Mouse (Mus musculus) heart, embryonic 13.5 days (tissue): ENCODE data around the gene Insr. TPM values are rescaled to one million over a fixed set of nuclear protein-coding genes. Genes with fewer than 3 reads are reported as not detected.

Experiments used
- ATAC-seq: fragments of 200-750 bp; cut with Nextera tagmentation; 2 replicates; pipeline ENCODE4 v1.8.0; 2017; ENCODE audit warnings: moderate TSS enrichment; ENCODE audit not compliant: insufficient number of reproducible peaks, low FRiP score, low TSS enrichment; ENCODE audit errors: extremely low read depth
- H3K27ac ChIP-seq: fragments of 300-500 bp; sonication (generic); replicated peaks from 2 replicates; pipeline ENCODE4 v1.5.1; 2015; ENCODE audit warnings: moderate library complexity, mild to moderate bottlenecking, inconsistent platforms
- H3K27me3 ChIP-seq: fragments of 300-500 bp; sonication (generic); replicated peaks from 2 replicates; pipeline ENCODE4 v1.6.1; 2015; ENCODE audit warnings: mild to moderate bottlenecking, inconsistent platforms
- H3K36me3 ChIP-seq: fragments of 300-500 bp; sonication (generic); 2 replicates; pipeline ENCODE4 v1.6.1; 2015; ENCODE audit warnings: mild to moderate bottlenecking, inconsistent platforms
- H3K4me1 ChIP-seq: fragments of 300-500 bp; sonication (generic); 2 replicates; pipeline ENCODE4 v1.6.1; 2015; ENCODE audit warnings: inconsistent platforms
- H3K4me2 ChIP-seq: fragments of 300-500 bp; sonication (generic); 2 replicates; pipeline ENCODE4 v1.6.1; 2015; ENCODE audit warnings: inconsistent platforms, mild to moderate bottlenecking, moderate library complexity
- H3K4me3 ChIP-seq: fragments of 300-500 bp; sonication (generic); 2 replicates; pipeline ENCODE4 v1.5.1; 2015; ENCODE audit warnings: moderate library complexity, mild to moderate bottlenecking, inconsistent platforms
- H3K9ac ChIP-seq: fragments of 300-500 bp; sonication (generic); 2 replicates; pipeline ENCODE4 v1.6.1; 2015; ENCODE audit warnings: inconsistent platforms, mild to moderate bottlenecking, moderate library complexity
- H3K9me3 ChIP-seq: fragments of 300-500 bp; sonication (generic); 2 replicates; pipeline ENCODE4 v1.6.1; 2016; ENCODE audit warnings: inconsistent platforms
- WGBS: fragments of 180-500 bp; shearing (Covaris S2); methylation state at CpG from one replicate; pipeline ENCODE4 v1.1.7; 2015; ENCODE audit warnings: mixed read lengths; 5-methylcytosine and 5-hydroxymethylcytosine counted together
- polyA plus RNA-seq: library from polyadenylated mRNA; unstranded; fragments of >200 nt; fragmentation: Nextera tagmentation; extraction: Ambion mirVana; gene quantifications from 2 replicates; pipeline ENCODE4 v1.2.1, GENCODE M21; 2015

Gene Insr
- polyA plus RNA-seq, 1 experiment from 2014 or later, result 47.7 TPM

DNA sequence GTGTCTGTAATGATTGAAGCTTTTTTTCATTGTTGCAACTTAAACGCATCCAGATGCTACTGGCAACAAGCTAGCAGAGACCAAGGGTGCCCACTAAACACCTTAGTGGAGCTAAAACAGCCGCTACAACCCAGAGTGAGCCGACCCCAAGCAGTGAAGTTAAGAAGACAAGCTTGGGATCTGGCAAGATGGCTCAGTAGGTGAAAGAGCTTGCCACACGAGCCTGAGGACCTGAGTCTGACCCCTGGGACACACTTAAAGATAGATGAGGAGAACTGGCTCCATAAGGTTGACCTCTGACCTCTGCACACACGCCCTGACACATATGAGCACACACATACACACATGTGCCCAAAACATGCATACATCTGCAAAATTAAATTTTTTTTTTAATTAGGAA lies 4.2 kb downstream of the Insr start:
- H3K36me3 ChIP-seq, result peaks cover 21% of the 10 kb centered on the region
- 71% methylated on average over 5 of the region's 5 CpGs for WGBS

DNA sequence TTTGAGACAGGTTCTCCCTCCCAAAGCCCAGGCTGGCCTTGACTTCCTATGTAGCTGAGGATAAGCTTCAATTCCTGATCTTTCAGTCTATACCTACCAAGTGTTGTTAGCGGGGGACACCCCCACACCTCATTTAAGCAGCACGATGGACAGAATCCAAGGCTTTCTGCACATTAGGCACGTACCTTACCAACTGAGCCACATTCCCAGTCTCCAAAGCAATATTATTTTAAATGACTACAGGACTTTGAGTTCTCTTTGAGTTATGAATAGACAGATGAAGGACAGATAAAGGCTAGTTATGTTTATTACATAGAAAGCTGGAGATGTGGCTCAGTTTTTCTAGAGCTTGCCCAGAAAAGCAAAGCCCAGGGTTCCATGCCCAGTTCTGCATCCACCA lies 5.6 kb downstream of the Insr start:
- H3K4me2 ChIP-seq, result no peak overlapping the region
- H3K9me3 ChIP-seq, result no peaks in the 10 kb centered on the region
- no peak overlapping the region for H3K27ac ChIP-seq
- H3K9ac ChIP-seq, result no peak overlapping the region
- H3K36me3 ChIP-seq, result peaks cover 25% of the 10 kb centered on the region
- H3K27me3 ChIP-seq, result no peaks in the 10 kb centered on the region
- WGBS, result 91% methylated on average over 3 of the region's 3 CpGs
- no peak overlapping the region for H3K4me3 ChIP-seq
- H3K4me1 ChIP-seq, result peaks cover 55% of the 10 kb centered on the region
- no peak for ATAC-seq

More for the DNA sequence above, 4.2 kb downstream of the Insr start:
- no peak overlapping the region for H3K4me2 ChIP-seq
- no peaks in the 10 kb centered on the region for H3K9me3 ChIP-seq
- H3K27ac ChIP-seq, result no peak overlapping the region
- H3K4me3 ChIP-seq, result no peak overlapping the region
- ATAC-seq, result no peak
- no peaks in the 10 kb centered on the region for H3K27me3 ChIP-seq
- peaks cover 53% of the 10 kb centered on the region for H3K4me1 ChIP-seq
- H3K9ac ChIP-seq, result 0 out of 2 replicates have a peak overlapping the region, but pooled peaks have one; percentile 14

GRCm38 (mm10) chr8:3267449-3267761 lies 12.0 kb downstream of the Insr start:
- Histone ChIP-seq H3K4me2 (no peak overlapping the region), H3K27ac (no peak overlapping the region), H3K9me3 (no peaks in the 10 kb centered on the region), H3K4me1 (peaks cover 30% of the 10 kb centered on the region), H3K36me3 (peaks cover 26% of the 10 kb centered on the region), H3K9ac (no peak overlapping the region), H3K27me3 (no peaks in the 10 kb centered on the region), H3K4me3 (no peak overlapping the region)
- 77% methylated on average over 3 of the region's 3 CpGs for WGBS
- ATAC-seq, result no peak

DNA sequence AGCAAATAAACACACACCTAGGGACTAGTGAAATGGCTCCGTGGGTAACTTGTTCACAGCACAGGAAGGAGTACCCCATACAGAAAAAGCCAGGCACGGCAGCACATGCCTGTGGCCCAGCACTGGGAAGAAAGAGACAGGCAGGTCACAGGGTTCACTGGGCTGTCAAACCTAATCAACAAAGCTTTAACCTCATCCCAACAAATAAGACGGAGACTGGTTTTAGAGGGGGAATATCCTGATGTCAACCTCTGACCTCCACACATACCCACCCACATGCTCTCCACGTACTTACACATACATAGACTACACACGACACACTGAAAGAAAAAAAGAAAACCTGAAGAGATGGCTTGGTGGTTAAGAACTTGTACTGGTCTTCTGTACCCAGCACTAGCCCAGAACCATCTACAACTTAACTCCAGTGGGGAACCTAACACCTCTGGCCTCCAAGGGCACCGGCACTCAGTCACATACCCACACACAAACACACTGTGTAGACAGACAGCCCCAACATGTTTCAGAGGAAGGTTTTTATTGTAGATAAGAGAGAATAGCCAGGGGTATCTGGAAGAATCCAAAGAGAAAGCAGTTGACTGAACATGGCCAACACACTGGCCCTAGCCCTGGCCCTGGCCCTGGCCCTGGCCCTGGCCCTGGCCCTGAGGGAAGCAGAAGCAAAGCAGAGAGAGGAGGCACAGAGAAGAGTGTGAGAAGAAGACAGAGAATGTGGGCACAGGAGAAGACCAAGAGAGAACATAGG lies 12.6 kb downstream of the Insr start:
- H3K9ac ChIP-seq, result no peak overlapping the region
- WGBS, result 66% methylated on average over 6 of the region's 6 CpGs
- H3K4me2 ChIP-seq, result no peak overlapping the region
- peaks cover 26% of the 10 kb centered on the region for H3K36me3 ChIP-seq
- H3K4me1 ChIP-seq, result peaks cover 33% of the 10 kb centered on the region
- H3K4me3 ChIP-seq, result no peak overlapping the region
- H3K9me3 ChIP-seq, result no peaks in the 10 kb centered on the region
- no peak for ATAC-seq
- H3K27ac ChIP-seq, result no peak overlapping the region
- no peaks in the 10 kb centered on the region for H3K27me3 ChIP-seq

- H3K27ac ChIP-seq, result no peak overlapping the region
- H3K4me2 ChIP-seq, result no peak overlapping the region
- peaks cover 38% of the 10 kb centered on the region for H3K36me3 ChIP-seq
- ATAC-seq, result no peak
- peaks cover 36% of the 10 kb centered on the region for H3K4me1 ChIP-seq
- H3K9ac ChIP-seq, result no peak overlapping the region
- no peak overlapping the region for H3K4me3 ChIP-seq
- H3K27me3 ChIP-seq, result no peaks in the 10 kb centered on the region
- 79% methylated on average over 3 of the region's 3 CpGs for WGBS
- no peaks in the 10 kb centered on the region for H3K9me3 ChIP-seq
Observed at GRCm38 (mm10) chr8:3265182-3265581, 14.2 kb downstream of the Insr start.

DNA sequence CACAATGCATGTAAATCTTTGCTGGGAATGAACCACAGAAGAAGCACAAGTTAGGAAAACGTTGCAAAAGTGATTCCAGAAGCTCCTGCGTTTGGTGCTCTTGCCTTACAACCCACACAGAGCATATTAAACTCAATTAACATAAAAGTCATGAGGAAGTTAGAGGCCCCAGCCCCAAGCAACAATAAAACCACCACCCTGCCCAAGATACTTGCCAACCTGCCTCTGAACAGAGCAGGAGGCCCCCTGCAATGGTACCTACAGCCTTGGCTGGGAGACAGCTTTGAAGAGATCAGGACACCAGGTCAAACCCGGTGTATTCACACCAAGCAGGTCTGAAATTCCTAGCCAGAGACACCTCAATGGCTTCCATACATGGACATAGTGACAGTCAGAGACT lies 16.6 kb downstream of the Insr start:
- no peak overlapping the region for H3K4me2 ChIP-seq
- no peaks in the 10 kb centered on the region for H3K9me3 ChIP-seq
- H3K36me3 ChIP-seq, result peaks cover 48% of the 10 kb centered on the region
- H3K27me3 ChIP-seq, result no peaks in the 10 kb centered on the region
- peaks cover 31% of the 10 kb centered on the region for H3K4me1 ChIP-seq
- ATAC-seq, result no peak
- no peak overlapping the region for H3K27ac ChIP-seq
- 78% methylated on average over 3 of the region's 3 CpGs for WGBS
- H3K9ac ChIP-seq, result no peak overlapping the region
- H3K4me3 ChIP-seq, result no peak overlapping the region

GRCm38 (mm10) chr8:3261101-3261500 lies 18.3 kb downstream of the Insr start:
- no peak for ATAC-seq
- WGBS, result 91% methylated on average over 5 of the region's 5 CpGs

GRCm38 (mm10) chr8:3260127-3260811 lies 19.1 kb downstream of the Insr start:
- 64% methylated on average over 9 of the region's 9 CpGs for WGBS
- Histone ChIP-seq H3K4me3 (no peak overlapping the region), H3K4me2 (no peak overlapping the region), H3K4me1 (peaks cover 38% of the 10 kb centered on the region), H3K27ac (no peak overlapping the region), H3K27me3 (no peaks in the 10 kb centered on the region), H3K9me3 (no peaks in the 10 kb centered on the region), H3K9ac (no peak overlapping the region), H3K36me3 (peaks cover 58% of the 10 kb centered on the region)
- no peak for ATAC-seq

More at GRCm38 (mm10) chr8:3261101-3261500, 18.3 kb downstream of the Insr start:
- no peak overlapping the region for H3K4me3 ChIP-seq
- no peak overlapping the region for H3K4me2 ChIP-seq
- no peak overlapping the region for H3K27ac ChIP-seq
- H3K36me3 ChIP-seq, result peaks cover 53% of the 10 kb centered on the region
- no peaks in the 10 kb centered on the region for H3K27me3 ChIP-seq
- peaks cover 33% of the 10 kb centered on the region for H3K4me1 ChIP-seq
- H3K9me3 ChIP-seq, result no peaks in the 10 kb centered on the region
- no peak overlapping the region for H3K9ac ChIP-seq

DNA sequence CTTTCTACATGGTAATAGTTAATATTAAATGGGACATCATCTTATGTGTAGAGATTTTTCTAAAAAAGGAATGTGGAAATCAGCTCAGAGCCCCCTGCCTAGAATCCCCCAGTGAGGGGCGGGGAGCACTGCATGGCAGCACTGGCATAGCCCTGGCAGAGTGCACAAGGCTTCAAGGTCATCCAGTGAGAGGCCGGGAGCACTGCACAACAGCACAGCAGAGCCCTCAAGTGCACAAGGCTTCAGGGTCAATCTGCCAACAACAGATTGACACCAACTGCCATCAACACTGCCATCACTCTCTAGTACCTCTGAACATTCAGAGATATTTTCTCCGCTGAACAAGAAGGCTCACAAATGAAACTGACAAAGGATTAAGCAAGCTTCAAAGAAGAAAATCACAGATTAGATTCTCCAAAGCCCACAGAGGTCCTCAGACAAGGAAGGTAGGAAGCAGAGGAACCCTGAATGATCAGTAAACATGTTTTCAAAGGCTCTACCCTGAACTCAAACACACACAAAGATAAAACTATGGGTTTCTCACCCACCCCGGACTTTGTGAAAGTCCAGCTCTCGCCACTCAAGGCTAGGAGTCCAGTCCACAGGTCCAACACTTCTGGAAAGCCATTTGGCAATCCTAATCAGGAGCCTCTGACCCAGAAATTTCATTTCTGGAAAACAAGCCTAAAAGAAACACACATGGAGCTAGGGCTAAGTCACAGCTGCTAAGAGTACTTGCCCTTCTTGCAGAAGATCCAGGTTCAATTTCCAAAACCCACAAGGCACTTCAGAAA lies 23.1 kb downstream of the Insr start:
- no peak overlapping the region for H3K4me2 ChIP-seq
- 63% methylated on average over 5 of the region's 5 CpGs for whole genome bisulfite sequencing
- no peak overlapping the region for H3K4me3 ChIP-seq
- no peaks in the 10 kb centered on the region for H3K9me3 ChIP-seq
- peaks cover 27% of the 10 kb centered on the region for H3K4me1 ChIP-seq
- ATAC-seq, result no peak
- no peaks in the 10 kb centered on the region for H3K27me3 ChIP-seq
- peaks cover 84% of the 10 kb centered on the region for H3K36me3 ChIP-seq
- no peak overlapping the region for H3K9ac ChIP-seq
- peak overlapping the region; percentile 72 for H3K27ac ChIP-seq

- Histone ChIP-seq H3K4me2 (no peak overlapping the region), H3K4me3 (no peak overlapping the region), H3K9ac (no peak overlapping the region), H3K27me3 (no peaks in the 10 kb centered on the region), H3K4me1 (peaks cover 16% of the 10 kb centered on the region), H3K27ac (no peak overlapping the region), H3K9me3 (no peaks in the 10 kb centered on the region), H3K36me3 (peaks cover 84% of the 10 kb centered on the region)
- 78% methylated on average over 1 of the region's 1 CpGs for WGBS
- no peak for ATAC-seq
Observed at GRCm38 (mm10) chr8:3255321-3255720, 24.1 kb downstream of the Insr start.

DNA sequence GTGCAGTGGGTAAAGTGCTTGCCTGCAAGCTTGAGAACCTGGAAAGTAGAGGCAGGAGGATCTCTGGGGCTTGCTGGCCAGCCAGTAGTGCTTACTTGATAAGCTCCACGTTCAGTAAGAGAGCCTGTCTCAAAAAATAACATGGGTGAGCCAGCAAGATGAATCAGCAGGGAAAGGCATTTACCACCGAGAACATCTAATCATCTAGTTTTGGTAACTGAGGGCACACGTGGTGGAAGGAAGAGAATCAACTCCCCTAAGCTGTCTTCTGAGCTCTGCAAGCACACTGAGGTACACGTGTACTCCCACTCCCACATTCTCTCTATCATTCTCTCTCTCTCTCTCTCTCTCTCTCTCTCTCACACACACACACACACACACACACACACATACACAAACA lies 26.2 kb downstream of the Insr start:
- Histone ChIP-seq H3K4me1 (peaks cover 15% of the 10 kb centered on the region), H3K27ac (no peak overlapping the region), H3K4me2 (no peak overlapping the region), H3K27me3 (no peaks in the 10 kb centered on the region), H3K9me3 (no peaks in the 10 kb centered on the region), H3K9ac (no peak overlapping the region), H3K36me3 (peaks cover 72% of the 10 kb centered on the region), H3K4me3 (no peak overlapping the region)
- 50% methylated on average over 4 of the region's 4 CpGs for WGBS
- ATAC-seq, result no peak
